Mouse (Mus musculus) adrenal gland (tissue): ENCODE results near the gene Zfp874a.
"Not testable (repeated sequence)": the region's sequence is repeated elsewhere in the genome, so short reads cannot be mapped to it uniquely, and the experiment has no call there.

Source experiments
- intact Hi-C: fragments of 180-260 bp; cut with DNase I; formaldehyde crosslinking; loops from one replicate; pipeline ENCODE4 v1.15.1; 2025

The Zfp874a gene

GRCm38 (mm10) chr13:67399183-67399903, 52.1 kb downstream of the Zfp874a start, which contains the start of gene Zfp429:
Gene Zfp429, minus strand, starts transcription at chr13:67399819.
- intact Hi-C loops: not testable (repeated sequence)

- intact Hi-C loops: not testable (repeated sequence)
These were observed 75.2 kb downstream of the Zfp874a start for GRCm38 (mm10) chr13:67376255-67376654.

GRCm38 (mm10) chr13:67375050-67375911, 76.1 kb downstream of the Zfp874a start, which contains the start of the genes Gm28041 and Zfp456:
Gene Gm28041, minus strand, starts transcription at chr13:67375733.
Gene Zfp456, minus strand, starts transcription at chr13:67375810.
- intact Hi-C loops: not testable (repeated sequence)
